Mouse (Mus musculus) brain, adult 10 weeks (tissue): ENCODE data around the gene Gm27235. TPM values are rescaled to one million over a fixed set of nuclear protein-coding genes. Genes with fewer than 3 reads are reported as not detected.

Experiments
- polyA plus RNA-seq: library from polyadenylated mRNA; stranded (reverse); fragments of 350-450 nt; fragmentation: Illumina TruSeq; extraction: RNeasy Lipid Tissue Mini Kit (QIAGEN cat#74804); gene quantifications from one replicate; pipeline ENCODE4 v1.2.3, GENCODE M21; 2015; ENCODE audit warnings: low read depth, low replicate concordance

Gm27235 gene
- not detected for polyA plus RNA-seq

GRCm38 (mm10) chr9:35790001-35790400 is at the start of gene Gm27235, which contains the start of gene D730048I06Rik:
Gene Gm27235 (minus strand): TSS chr9:35790101.
Gene D730048I06Rik (minus strand): TSS chr9:35790112.

DNA sequence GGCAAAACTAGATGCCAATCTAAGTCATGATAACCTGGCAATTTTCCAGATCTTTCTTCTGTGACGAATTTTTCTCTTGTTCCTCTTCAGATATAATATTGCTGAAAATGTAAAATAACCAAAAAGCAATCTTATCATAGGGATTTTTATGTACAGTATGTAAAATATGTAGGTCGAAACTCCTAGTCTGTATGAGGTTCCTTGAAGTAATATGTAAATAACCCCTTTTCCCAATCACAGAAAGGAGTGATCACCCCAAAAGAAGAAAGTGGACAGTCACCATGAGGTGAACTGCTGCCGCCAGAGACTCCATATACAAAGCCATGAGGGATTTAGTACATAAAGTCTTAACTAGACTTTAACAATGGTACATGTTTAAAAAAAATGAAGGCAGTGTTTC is 11.9 kb downstream of the Gm27235 start, which contains the start of gene Gm17727:
Gene Gm17727, minus strand, starts transcription at position 101 of the 400 bp plus-strand sequence.

DNA sequence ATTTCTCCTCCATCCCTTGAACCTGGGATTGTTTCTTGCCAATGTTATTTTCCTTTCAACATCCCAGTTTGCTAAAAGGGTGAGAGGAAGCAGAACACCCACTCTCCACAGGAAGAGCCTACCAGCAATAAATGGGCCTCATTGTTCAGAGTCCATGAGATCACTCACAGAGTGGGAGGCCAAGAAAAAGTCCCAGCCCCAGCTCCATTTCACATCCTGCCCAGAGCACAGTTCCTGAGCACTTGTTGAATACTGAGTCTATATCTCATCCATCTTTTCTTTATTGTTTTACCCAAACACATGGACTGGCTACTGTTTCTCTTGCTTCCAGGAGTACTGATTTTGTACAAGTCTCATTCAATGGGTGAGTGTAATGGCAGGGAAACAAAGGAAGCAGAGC is 49.2 kb downstream of the Gm27235 start, which contains the start of gene Gm17677:
Gene Gm17677, plus strand, starts transcription at position 301 of the 400 bp plus-strand sequence.

Other genes starting within 250 kb of the Gm27235 start
- gene Ddx25, start 231.6 kb downstream of the Gm27235 start, polyA plus RNA-seq = 20.0 TPM
- 15.1 TPM for gene Pus3, start 231.5 kb downstream of the Gm27235 start, polyA plus RNA-seq
- gene Pate2, start 219.8 kb downstream of the Gm27235 start, polyA plus RNA-seq = 0.57 TPM
- gene Hyls1, start 219.7 kb downstream of the Gm27235 start, polyA plus RNA-seq = 7.3 TPM
- not detected for gene Pate4, start 178.2 kb downstream of the Gm27235 start, polyA plus RNA-seq
- gene Pate3, start 141.9 kb downstream of the Gm27235 start, polyA plus RNA-seq = not detected
- not detected for gene Pate1, start 102.7 kb downstream of the Gm27235 start, polyA plus RNA-seq
- gene Gm17677, start 49.1 kb downstream of the Gm27235 start, polyA plus RNA-seq = not detected
- gene Gm17727, start 12.0 kb downstream of the Gm27235 start, polyA plus RNA-seq = not detected
- not detected for gene D730048I06Rik, start within 50 bp of the Gm27235 start, polyA plus RNA-seq
- gene 9230110F15Rik, start 54.0 kb upstream of the Gm27235 start, polyA plus RNA-seq = not detected
- not detected for gene 9230113P08Rik, start 118.3 kb upstream of the Gm27235 start, polyA plus RNA-seq